ENCODE assay signal across 7 mouse cellular contexts in genomic region chr1:130300065-130300815, GRCm38 (mm10).
DNase-seq lines count a peak whose midpoint lies in the region; ATAC-seq and TF ChIP-seq lines count a peak whose summit lies in the region.

No protein-coding gene starts in this region.

- no peaks in the 10 kb centered on the region for H3K36me3 ChIP-seq in lung, embryonic 16.5 days (ENCODE audit: control insufficient read depth, insufficient read depth, low read length)
- H3K36me3 ChIP-seq in forebrain, embryonic 10.5 days (replicated peaks), result no peaks in the 10 kb centered on the region
- no peaks in the 10 kb centered on the region for H3K36me3 ChIP-seq in limb, embryonic 13.5 days

- WGBS in lung, embryonic 16.5 days, result 11% methylated on average over 13 of the region's 13 CpGs
- WGBS in lung, adult 2 months, result 20% methylated on average over 13 of the region's 13 CpGs
- WGBS in forebrain, embryonic 10.5 days, result 2% methylated on average over 13 of the region's 13 CpGs
- WGBS in limb, embryonic 13.5 days, result 4% methylated on average over 13 of the region's 13 CpGs

- DNase-seq in lung, adult 2 months, result no peak
- DNase-seq in forebrain, embryonic 10.5 days (ENCODE audit: extremely low spot score, low spot score), result peak; percentile 64
- peak; percentile 88 for DNase-seq in retina, postnatal 1 day
- DNase-seq in layer of hippocampus, adult 9-11 months, result no peak
- no peak for DNase-seq in adrenal gland, adult 18-20 months (ENCODE audit: low spot score in 2 of 2)

- peak; percentile 59; the same call in 1 of the 2 replicates for ATAC-seq in lung, embryonic 16.5 days (ENCODE audit: low read depth)
- ATAC-seq in limb, embryonic 13.5 days (ENCODE audit: low FRiP score, low read depth), result peak; percentile 77

- no peaks in the 10 kb centered on the region for H3K9me3 ChIP-seq in lung, embryonic 16.5 days (ENCODE audit: control insufficient read depth, low read length)
- H3K9me3 ChIP-seq in forebrain, embryonic 10.5 days, result no peaks in the 10 kb centered on the region
- no peaks in the 10 kb centered on the region for H3K9me3 ChIP-seq in limb, embryonic 13.5 days

- no peak overlapping the region for H3K27ac ChIP-seq in lung, embryonic 16.5 days (ENCODE audit: low read length)
- peak overlapping the region; percentile 78 for H3K27ac ChIP-seq in forebrain, embryonic 10.5 days
- peak overlapping the region; percentile 55; the same call in 1 of the 2 replicates for H3K27ac ChIP-seq in limb, embryonic 13.5 days

- no peaks in the 10 kb centered on the region for H3K27me3 ChIP-seq in lung, embryonic 16.5 days (ENCODE audit: control insufficient read depth, insufficient read depth, low read depth, low read length)
- H3K27me3 ChIP-seq in forebrain, embryonic 10.5 days (ENCODE audit: poor library complexity, severe bottlenecking), result peaks cover 7% of the 10 kb centered on the region; the same call in 1 of the 2 replicates
- H3K27me3 ChIP-seq in limb, embryonic 13.5 days, result no peaks in the 10 kb centered on the region

- peak overlapping the region; percentile 42 for H3K4me2 ChIP-seq in lung, embryonic 16.5 days (ENCODE audit: low read depth, low read length)
- H3K4me2 ChIP-seq in limb, embryonic 13.5 days (replicated peaks), result peak overlapping the region; percentile 57

- TF ChIP-seq POLR2A in lung, adult 2 months (IDR thresholded peaks at IDR 0.05; ENCODE audit: borderline replicate concordance, extremely low read depth, low read depth, low read length), result no peak

- TF ChIP-seq CTCF in lung, adult 2 months (IDR thresholded peaks at IDR 0.05; ENCODE audit: insufficient read depth, low read length), result no peak

- peak overlapping the region; percentile 15; the same call in 1 of the 2 replicates for H3K4me3 ChIP-seq in lung, embryonic 16.5 days (ENCODE audit: low read length)
- no peak overlapping the region for H3K4me3 ChIP-seq in lung, adult 2 months (replicated peaks; ENCODE audit: extremely low read depth, low read depth, low read length)
- H3K4me3 ChIP-seq in forebrain, embryonic 10.5 days, result peak overlapping the region; percentile 32
- H3K4me3 ChIP-seq in limb, embryonic 13.5 days, result peak overlapping the region; percentile 25

- peaks cover 8% of the 10 kb centered on the region for H3K4me1 ChIP-seq in lung, embryonic 16.5 days (replicated peaks; ENCODE audit: control insufficient read depth, insufficient read depth, low read length)
- no peaks in the 10 kb centered on the region for H3K4me1 ChIP-seq in lung, adult 2 months (ENCODE audit: control insufficient read depth, insufficient read depth, low read length)
- peaks cover 32% of the 10 kb centered on the region for H3K4me1 ChIP-seq in forebrain, embryonic 10.5 days
- H3K4me1 ChIP-seq in limb, embryonic 13.5 days, result peaks cover 18% of the 10 kb centered on the region

- peak overlapping the region; percentile 31; the same call in 1 of the 2 replicates for H3K9ac ChIP-seq in lung, embryonic 16.5 days (ENCODE audit: low read length)
- H3K9ac ChIP-seq in limb, embryonic 13.5 days, result no peak overlapping the region

Comparison
In these comparisons a context has a peak if more than half of its experiments do, and no peak if none do; other contexts are left out.
1. DNase-seq: peak in forebrain, embryonic 10.5 days (single experiment) and retina, postnatal 1 day (single experiment); none in lung, adult 2 months (single experiment), layer of hippocampus, adult 9-11 months (single experiment) and adrenal gland, adult 18-20 months (0 of 2).